Mouse (Mus musculus): Measurements from ENCODE around the gene Ank2. TPM values are rescaled to one million over a fixed set of nuclear protein-coding genes. Genes with fewer than 3 reads are reported as not detected.

Ank2 gene
- polyA plus RNA-seq, 1 experiment from 2014 or later = 211 TPM

DNA sequence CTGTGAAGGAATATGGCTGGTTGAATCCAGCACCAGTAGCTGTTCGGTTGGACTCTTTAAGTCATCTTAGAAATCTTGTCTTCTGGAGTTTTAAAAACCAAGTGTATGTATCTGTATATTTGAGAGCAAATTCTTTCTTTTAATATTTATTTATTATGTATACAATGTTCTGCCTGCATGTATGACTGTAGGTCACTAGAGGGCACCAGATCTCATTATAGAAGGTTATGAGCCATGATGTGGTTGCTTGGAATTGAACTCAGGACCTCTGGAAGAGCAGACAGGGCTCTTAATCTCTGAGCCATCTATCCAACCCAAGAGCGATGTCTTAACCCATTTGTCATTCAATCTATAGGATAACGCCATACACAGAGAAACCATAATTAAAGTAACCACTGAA is 312.9 kb downstream of the Ank2 start:
- ATAC-seq (ENCODE audit: low FRiP score, low TSS enrichment) = no peak
- no peak overlapping the region for H3K4me2 ChIP-seq (ENCODE audit: low read length)
- no peaks in the 10 kb centered on the region for H3K9me3 ChIP-seq (ENCODE audit: control insufficient read depth, low read length)
- no peaks in the 10 kb centered on the region for H3K27me3 ChIP-seq (ENCODE audit: control insufficient read depth, insufficient read depth, low read length)
- 96% methylated on average over 3 of the region's 3 CpGs for WGBS
- H3K4me1 ChIP-seq (ENCODE audit: control insufficient read depth, insufficient read depth, low read length) = no peaks in the 10 kb centered on the region
- H3K36me3 ChIP-seq (ENCODE audit: control insufficient read depth, insufficient read depth, low read length) = no peaks in the 10 kb centered on the region
- H3K4me3 ChIP-seq (replicated peaks; ENCODE audit: low read depth, low read length) = no peak overlapping the region
- no peak overlapping the region for H3K27ac ChIP-seq (replicated peaks; ENCODE audit: low read depth, low read length)
- no peak for DNase-seq
- no peak overlapping the region for H3K9ac ChIP-seq (replicated peaks; ENCODE audit: low read length)

DNA sequence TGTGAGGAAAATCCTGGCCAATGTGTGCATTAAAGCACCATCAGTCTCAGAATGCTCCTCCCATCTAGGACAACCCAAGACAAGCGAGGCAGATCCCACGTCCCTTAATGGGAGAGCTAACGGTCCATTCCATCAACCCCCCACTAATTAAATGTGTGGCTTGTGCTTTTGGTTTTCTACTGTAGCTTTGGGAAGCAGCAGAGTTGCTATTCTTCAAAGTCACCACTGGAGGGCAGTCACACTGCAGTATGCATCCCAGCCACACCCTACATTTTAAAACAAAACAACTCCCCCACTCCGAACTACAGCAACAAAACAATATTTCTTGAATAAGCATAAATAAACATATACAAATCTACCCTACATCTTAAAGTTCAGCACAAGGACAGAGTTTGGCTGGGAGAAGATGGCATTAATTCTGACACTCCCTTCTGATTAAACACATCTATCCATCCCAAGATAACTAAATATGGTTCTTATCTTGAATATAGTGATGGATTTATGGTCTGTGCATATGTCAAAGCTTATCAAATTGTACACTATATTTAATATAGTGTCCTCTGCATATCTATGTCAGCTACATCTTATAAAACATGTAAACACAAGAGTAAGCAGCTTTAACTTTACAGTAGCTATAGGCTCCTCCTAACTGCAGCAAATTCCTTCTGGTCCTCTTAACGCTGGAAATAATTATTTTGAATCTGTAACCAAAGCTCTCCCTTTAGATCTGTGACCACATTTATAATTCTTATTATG is 315.0 kb downstream of the Ank2 start:
- ATAC-seq (ENCODE audit: low FRiP score, low TSS enrichment) = 0 out of 2 replicates have a peak, but pooled peaks have one; percentile 14
- peak overlapping the region; percentile 49; the same call in 1 of the 2 replicates for H3K27ac ChIP-seq (replicated peaks; ENCODE audit: low read depth, low read length)
- no peak overlapping the region for H3K9ac ChIP-seq (replicated peaks; ENCODE audit: low read length)
- H3K9me3 ChIP-seq (ENCODE audit: control insufficient read depth, low read length) = no peaks in the 10 kb centered on the region
- WGBS = 10% methylated on average over 5 of the region's 5 CpGs
- H3K4me2 ChIP-seq (ENCODE audit: low read length) = no peak overlapping the region
- no peak overlapping the region for H3K4me3 ChIP-seq (replicated peaks; ENCODE audit: low read depth, low read length)
- no peaks in the 10 kb centered on the region for H3K36me3 ChIP-seq (ENCODE audit: control insufficient read depth, insufficient read depth, low read length)
- no peaks in the 10 kb centered on the region for H3K27me3 ChIP-seq (ENCODE audit: control insufficient read depth, insufficient read depth, low read length)
- DNase-seq = peak; percentile 82
- no peaks in the 10 kb centered on the region for H3K4me1 ChIP-seq (ENCODE audit: control insufficient read depth, insufficient read depth, low read length)

DNA sequence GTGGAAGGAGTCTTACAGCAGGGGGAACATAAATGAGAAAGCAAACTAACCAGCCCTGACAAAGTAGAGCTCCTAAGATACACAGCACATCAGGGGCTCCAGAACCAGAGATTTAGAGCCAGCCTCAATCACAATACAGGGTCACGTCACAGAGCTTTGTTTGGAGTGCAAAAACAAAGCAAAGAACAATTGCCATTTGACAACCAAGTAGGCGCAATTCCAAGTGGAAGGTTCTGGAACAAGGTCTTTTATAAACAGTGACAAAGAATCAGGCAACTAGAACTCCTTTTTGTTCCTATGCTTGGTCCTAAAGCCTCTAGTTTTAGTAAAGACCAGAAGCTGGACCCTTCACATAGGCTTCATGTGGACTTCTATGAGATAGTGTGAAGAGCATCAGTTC is 326.5 kb downstream of the Ank2 start:
- Histone ChIP-seq H3K27me3 (ENCODE audit: control insufficient read depth, insufficient read depth, low read length) (no peaks in the 10 kb centered on the region), H3K9me3 (ENCODE audit: control insufficient read depth, low read length) (no peaks in the 10 kb centered on the region), H3K27ac (replicated peaks; ENCODE audit: low read depth, low read length) (no peak overlapping the region), H3K4me3 (replicated peaks; ENCODE audit: low read depth, low read length) (no peak overlapping the region), H3K36me3 (ENCODE audit: control insufficient read depth, insufficient read depth, low read length) (no peaks in the 10 kb centered on the region), H3K4me2 (ENCODE audit: low read length) (no peak overlapping the region), H3K4me1 (ENCODE audit: control insufficient read depth, insufficient read depth, low read length) (peaks cover 4% of the 10 kb centered on the region; the same call in 1 of the 2 replicates), H3K9ac (replicated peaks; ENCODE audit: low read length) (no peak overlapping the region)
- WGBS = 57% methylated on average over 2 of the region's 2 CpGs
- DNase-seq = no peak
- ATAC-seq (ENCODE audit: low FRiP score, low TSS enrichment) = no peak

DNA sequence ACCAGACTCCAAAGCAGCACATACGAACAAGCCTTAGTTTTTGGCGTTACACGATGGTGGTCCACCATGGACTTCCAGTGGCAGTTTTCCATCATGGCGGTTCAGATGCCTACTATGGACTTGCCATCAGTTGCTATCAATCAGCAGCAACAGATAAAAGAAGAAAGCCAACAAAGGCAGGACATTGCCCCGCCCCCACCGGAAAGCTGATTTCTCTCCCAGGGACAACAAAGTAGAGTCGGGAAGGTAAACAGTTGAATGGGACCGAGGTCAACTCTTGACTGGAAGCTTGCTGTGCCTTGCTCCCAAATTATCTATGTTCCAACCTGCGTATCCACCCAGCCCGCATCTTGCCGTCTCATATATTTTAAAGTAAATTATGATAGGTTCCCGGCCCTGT is 328.9 kb downstream of the Ank2 start:
- Histone ChIP-seq H3K27ac (replicated peaks; ENCODE audit: low read depth, low read length) (no peak overlapping the region), H3K27me3 (ENCODE audit: control insufficient read depth, insufficient read depth, low read length) (no peaks in the 10 kb centered on the region), H3K9me3 (ENCODE audit: control insufficient read depth, low read length) (no peaks in the 10 kb centered on the region), H3K36me3 (ENCODE audit: control insufficient read depth, insufficient read depth, low read length) (no peaks in the 10 kb centered on the region), H3K9ac (replicated peaks; ENCODE audit: low read length) (no peak overlapping the region), H3K4me2 (ENCODE audit: low read length) (no peak overlapping the region), H3K4me3 (replicated peaks; ENCODE audit: low read depth, low read length) (no peak overlapping the region), H3K4me1 (ENCODE audit: control insufficient read depth, insufficient read depth, low read length) (peaks cover 4% of the 10 kb centered on the region; the same call in 1 of the 2 replicates)
- no peak for ATAC-seq (ENCODE audit: low FRiP score, low TSS enrichment)
- no peak for DNase-seq
- 92% methylated on average over 12 of the region's 12 CpGs for WGBS

DNA sequence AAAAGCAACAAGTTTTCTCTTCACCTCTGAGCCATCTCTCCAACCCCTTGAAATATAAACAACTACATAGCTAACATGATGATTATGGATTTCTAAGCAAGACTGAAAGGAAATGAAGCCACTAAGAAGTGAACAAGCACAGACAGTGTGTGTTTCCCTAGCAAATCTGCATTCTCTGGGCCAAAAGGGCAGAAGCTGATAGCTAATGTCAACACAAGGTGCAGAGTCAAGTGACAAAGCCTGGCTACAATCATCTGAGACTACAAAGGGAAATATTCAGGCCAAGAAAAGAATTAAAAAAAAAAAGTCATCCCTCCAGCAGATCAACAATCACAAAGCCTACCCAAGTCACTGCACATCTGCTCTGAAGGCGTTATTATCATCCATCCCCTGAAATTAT is 330.0 kb downstream of the Ank2 start:
- 88% methylated on average over 1 of the region's 1 CpGs for WGBS
- no peak overlapping the region for H3K9ac ChIP-seq (replicated peaks; ENCODE audit: low read length)
- ATAC-seq (ENCODE audit: low FRiP score, low TSS enrichment) (no peak), DNase-seq (no peak)
- no peaks in the 10 kb centered on the region for H3K36me3 ChIP-seq (ENCODE audit: control insufficient read depth, insufficient read depth, low read length)
- H3K4me3 ChIP-seq (replicated peaks; ENCODE audit: low read depth, low read length) = no peak overlapping the region
- H3K4me2 ChIP-seq (ENCODE audit: low read length) = no peak overlapping the region
- H3K4me1 ChIP-seq (ENCODE audit: control insufficient read depth, insufficient read depth, low read length) = peaks cover 4% of the 10 kb centered on the region; the same call in 1 of the 2 replicates
- no peaks in the 10 kb centered on the region for H3K27me3 ChIP-seq (ENCODE audit: control insufficient read depth, insufficient read depth, low read length)
- H3K9me3 ChIP-seq (ENCODE audit: control insufficient read depth, low read length) = no peaks in the 10 kb centered on the region
- H3K27ac ChIP-seq (replicated peaks; ENCODE audit: low read depth, low read length) = no peak overlapping the region

DNA sequence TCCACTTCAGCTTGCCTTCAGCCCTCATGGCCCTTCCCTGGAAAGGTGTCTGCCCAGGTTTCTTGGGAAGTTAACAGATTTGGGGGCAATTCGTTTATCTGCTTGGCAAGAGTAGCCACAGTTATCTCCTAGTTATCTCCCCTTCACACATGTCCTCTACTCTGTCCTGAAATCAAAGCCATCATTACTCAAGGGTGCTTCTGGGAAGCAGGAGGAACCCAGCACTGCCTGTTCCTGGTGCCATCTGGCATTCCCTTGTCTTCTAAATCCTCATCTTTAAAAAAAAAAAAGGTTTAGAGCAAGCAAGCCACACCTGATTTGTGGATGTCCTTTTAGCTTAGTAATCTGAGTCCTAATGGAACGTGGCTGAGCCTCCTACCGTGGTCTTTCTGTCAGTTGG is 335.4 kb downstream of the Ank2 start:
- 64% methylated on average over 3 of the region's 3 CpGs for WGBS
- peaks cover 3% of the 10 kb centered on the region; the same call in 1 of the 2 replicates for H3K27me3 ChIP-seq (ENCODE audit: control insufficient read depth, insufficient read depth, low read length)
- H3K27ac ChIP-seq (replicated peaks; ENCODE audit: low read depth, low read length) = no peak overlapping the region
- no peak overlapping the region for H3K4me3 ChIP-seq (replicated peaks; ENCODE audit: low read depth, low read length)
- H3K9me3 ChIP-seq (ENCODE audit: control insufficient read depth, low read length) = no peaks in the 10 kb centered on the region
- ATAC-seq (ENCODE audit: low FRiP score, low TSS enrichment) = no peak
- no peaks in the 10 kb centered on the region for H3K36me3 ChIP-seq (ENCODE audit: control insufficient read depth, insufficient read depth, low read length)
- H3K9ac ChIP-seq (replicated peaks; ENCODE audit: low read length) = no peak overlapping the region
- no peak for DNase-seq
- H3K4me2 ChIP-seq (ENCODE audit: low read length) = no peak overlapping the region
- peaks cover 20% of the 10 kb centered on the region for H3K4me1 ChIP-seq (ENCODE audit: control insufficient read depth, insufficient read depth, low read length)

DNA sequence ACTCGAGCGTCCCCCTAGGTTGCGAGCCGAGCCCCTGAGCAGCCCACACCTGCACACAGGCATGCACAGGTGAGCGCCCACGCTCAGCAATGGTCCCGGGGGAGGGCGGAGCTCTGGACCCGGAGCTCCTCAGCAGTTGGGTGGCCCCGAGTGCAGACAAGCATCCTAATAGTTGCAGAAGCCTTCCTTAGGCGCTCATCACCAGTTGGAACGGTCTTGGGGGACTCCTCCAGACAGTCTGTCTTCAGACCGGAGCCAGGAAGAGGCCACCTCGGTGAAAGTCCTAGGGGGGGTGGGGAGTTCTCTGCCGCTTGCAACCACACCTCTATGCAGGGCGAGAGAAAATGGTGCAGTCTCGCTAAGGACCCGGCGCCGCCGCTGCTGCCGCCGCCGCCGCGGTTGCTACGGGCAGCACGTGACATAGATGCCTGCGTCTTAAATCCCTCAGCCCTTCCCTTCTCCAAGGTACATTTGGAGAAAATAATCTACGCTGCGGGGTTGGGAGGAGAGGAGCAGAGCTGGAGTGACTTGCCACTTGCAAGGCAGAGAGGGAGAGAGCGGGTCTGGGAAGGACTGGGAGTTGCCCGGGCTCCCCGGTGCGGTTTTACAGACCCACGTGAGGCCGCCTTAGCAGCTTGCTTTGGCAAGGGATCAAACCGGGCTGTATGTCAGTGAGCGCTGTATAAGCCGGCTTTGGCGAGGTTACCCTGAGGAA is 337.0 kb downstream of the Ank2 start:
- no peaks in the 10 kb centered on the region for H3K9me3 ChIP-seq (ENCODE audit: control insufficient read depth, low read length)
- H3K27me3 ChIP-seq (ENCODE audit: control insufficient read depth, insufficient read depth, low read length) = peaks cover 3% of the 10 kb centered on the region; the same call in 1 of the 2 replicates
- peak overlapping the region; percentile 99 for H3K4me2 ChIP-seq (ENCODE audit: low read length)
- no peaks in the 10 kb centered on the region for H3K36me3 ChIP-seq (ENCODE audit: control insufficient read depth, insufficient read depth, low read length)
- ATAC-seq (ENCODE audit: low FRiP score, low TSS enrichment) = peak; percentile 87
- peak overlapping the region; percentile 61 for H3K4me3 ChIP-seq (replicated peaks; ENCODE audit: low read depth, low read length)
- DNase-seq = peak; percentile 85
- WGBS = under 1% methylated on average over 41 of the region's 41 CpGs
- peak overlapping the region; percentile 57 for H3K9ac ChIP-seq (replicated peaks; ENCODE audit: low read length)
- H3K27ac ChIP-seq (replicated peaks; ENCODE audit: low read depth, low read length) = peak overlapping the region; percentile 65
- H3K4me1 ChIP-seq (ENCODE audit: control insufficient read depth, insufficient read depth, low read length) = peaks cover 20% of the 10 kb centered on the region

DNA sequence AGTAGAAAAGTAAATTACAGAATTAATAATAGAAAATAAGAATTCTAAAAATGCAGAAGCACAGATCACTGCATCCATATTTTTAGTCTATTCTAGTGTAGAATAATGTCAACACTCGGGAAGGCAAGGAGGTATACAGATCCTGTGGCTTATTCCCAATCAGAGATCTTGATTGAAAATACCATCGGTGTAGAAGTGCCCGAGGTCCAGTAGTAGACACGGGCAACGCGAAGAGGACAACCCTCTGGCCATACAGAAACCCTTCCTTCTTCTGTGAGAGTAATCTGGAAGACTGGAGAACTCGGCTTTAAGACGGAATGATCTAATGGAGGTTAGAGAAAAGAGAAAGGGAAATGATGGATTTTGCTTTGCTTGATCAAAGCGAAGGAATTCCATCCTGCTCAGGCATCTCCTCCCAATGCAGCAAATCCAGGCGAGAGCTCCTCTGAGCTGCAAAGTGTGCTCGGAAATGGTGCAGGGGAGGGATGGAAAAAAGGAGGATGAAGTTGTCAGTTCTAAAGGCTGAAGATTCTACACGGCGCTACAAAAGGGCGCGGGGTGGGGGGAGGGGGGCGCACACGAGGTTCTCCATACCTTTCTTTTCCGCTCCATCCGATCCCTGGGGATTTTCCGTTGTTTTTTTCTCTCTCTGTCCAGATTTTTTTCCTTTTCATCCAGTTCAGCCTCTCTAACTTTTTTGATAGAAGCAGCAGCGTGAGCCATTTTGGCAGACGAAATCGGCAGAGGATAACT is 337.9 kb downstream of the Ank2 start:
- DNase-seq (peak; percentile 51), ATAC-seq (ENCODE audit: low FRiP score, low TSS enrichment) (no peak)
- Histone ChIP-seq H3K4me1 (ENCODE audit: control insufficient read depth, insufficient read depth, low read length) (peaks cover 20% of the 10 kb centered on the region), H3K27me3 (ENCODE audit: control insufficient read depth, insufficient read depth, low read length) (peaks cover 3% of the 10 kb centered on the region; the same call in 1 of the 2 replicates), H3K9me3 (ENCODE audit: control insufficient read depth, low read length) (no peaks in the 10 kb centered on the region), H3K27ac (replicated peaks; ENCODE audit: low read depth, low read length) (peak overlapping the region; percentile 65; the same call in 1 of the 2 replicates), H3K4me2 (ENCODE audit: low read length) (peak overlapping the region; percentile 99), H3K4me3 (replicated peaks; ENCODE audit: low read depth, low read length) (peak overlapping the region; percentile 61), H3K9ac (replicated peaks; ENCODE audit: low read length) (peak overlapping the region; percentile 57), H3K36me3 (ENCODE audit: control insufficient read depth, insufficient read depth, low read length) (no peaks in the 10 kb centered on the region)
- WGBS = 3% methylated on average over 23 of the region's 23 CpGs
